Mouse (Mus musculus) CH12.LX (cell line): Measurements from ENCODE around the gene AC131692.1. TPM values are rescaled to one million over a fixed set of nuclear protein-coding genes. Genes with fewer than 3 reads are reported as not detected.

Source experiments
- DNase-seq: peaks from one replicate; pipeline ENCODE4 v3.0.0-alpha.2; 2013; ENCODE audit errors: extremely low read depth
- H3K27ac ChIP-seq: 2 replicates; pipeline ENCODE4 v1.5.1; 2012; ENCODE audit warnings: low read depth, mild to moderate bottlenecking, control low read depth, moderate library complexity; ENCODE audit not compliant: insufficient read depth
- H3K27me3 ChIP-seq: replicated peaks from 2 replicates; pipeline ENCODE3; 2012; ENCODE audit warnings: inconsistent platforms
- H3K36me3 ChIP-seq, 2 experiments: replicated peaks in 1 of 2; 2 replicates each; pipeline versions ENCODE3 to v1.6.1; 2012; ENCODE audit warnings: inconsistent platforms in 1 of 2, low read length in 1 of 2, mild to moderate bottlenecking in 1 of 2, mixed read lengths in 1 of 2, moderate library complexity in 1 of 2; ENCODE audit not compliant: control insufficient read depth in 1 of 2, insufficient read depth in 1 of 2
- H3K4me1 ChIP-seq, 2 experiments: 2 replicates each; pipeline ENCODE4 v1.6.1; 2012; ENCODE audit warnings: inconsistent platforms in 1 of 2, moderate library complexity in 1 of 2; ENCODE audit not compliant: insufficient read depth in 2 of 2, control insufficient read depth in 1 of 2
- H3K4me2 ChIP-seq: 2 replicates; pipeline ENCODE4 v1.6.1; 2012; ENCODE audit warnings: low read depth, mild to moderate bottlenecking, control low read depth; ENCODE audit not compliant: poor library complexity, insufficient read depth, severe bottlenecking
- H3K4me3 ChIP-seq, 3 experiments: fragments of 150-350 bp in 1 of 3; sonication (generic) in 1 of 3; replicated peaks in 1 of 3; 2 replicates each; pipeline versions ENCODE3 to v1.5.1; 2011 to 2012; ENCODE audit warnings: low read depth in 2 of 3, low read length in 2 of 3, mild to moderate bottlenecking in 2 of 3, moderate library complexity in 2 of 3, control low read depth in 1 of 3, improper control_type of control experiment in 1 of 3, inconsistent platforms in 1 of 3, mixed read lengths in 1 of 3; ENCODE audit not compliant: poor library complexity in 1 of 3
- H3K79me2 ChIP-seq: replicated peaks from 2 replicates; pipeline ENCODE4 v1.6.1; 2012; ENCODE audit warnings: mild to moderate bottlenecking, moderate library complexity; ENCODE audit not compliant: control insufficient read depth, poor library complexity, insufficient read depth, severe bottlenecking; ENCODE audit errors: extremely low read depth
- H3K9ac ChIP-seq: 2 replicates; pipeline ENCODE4 v1.6.1; 2012; ENCODE audit warnings: low read depth, mild to moderate bottlenecking, control low read depth, moderate library complexity; ENCODE audit not compliant: insufficient read depth
- H3K9me3 ChIP-seq: replicated peaks from 2 replicates; pipeline ENCODE3; 2012; ENCODE audit warnings: low read length, inconsistent platforms, mixed read lengths
- BHLHE40 ChIP-seq: IDR thresholded peaks from 2 replicates; pipeline ENCODE4 v1.6.1; 2011; ENCODE audit warnings: mild to moderate bottlenecking, low read depth, low read length, improper control_type of control experiment
- CHD1 ChIP-seq: IDR thresholded peaks from 2 replicates; pipeline ENCODE4 v1.6.1; 2012; ENCODE audit warnings: low read depth, low read length, improper control_type of control experiment, inconsistent platforms
- CHD2 ChIP-seq: IDR thresholded peaks from 2 replicates; pipeline ENCODE4 v1.6.1; 2011; ENCODE audit warnings: low read length, improper control_type of control experiment
- CTCF ChIP-seq, 2 experiments: IDR thresholded peaks in 1 of 2; conservative IDR thresholded peaks in 1 of 2; 2 replicates each; pipeline ENCODE4 v1.5.1; 2011 to 2012; ENCODE audit warnings: low read depth in 2 of 2, low read length in 2 of 2, improper control_type of control experiment in 1 of 2, inconsistent platforms in 1 of 2, mild to moderate bottlenecking in 1 of 2, moderate library complexity in 1 of 2
- E2F4 ChIP-seq: IDR thresholded peaks from 2 replicates; pipeline ENCODE4 v1.6.1; 2011; ENCODE audit warnings: low read depth, low read length, improper control_type of control experiment; ENCODE audit not compliant: insufficient replicate concordance
- EP300 ChIP-seq: IDR thresholded peaks from 2 replicates; pipeline ENCODE4 v1.6.1; 2011; ENCODE audit warnings: low read length, improper control_type of control experiment
- ETS1 ChIP-seq: conservative IDR thresholded peaks from 2 replicates; pipeline ENCODE4 v1.6.1; 2012; ENCODE audit warnings: low read depth, mild to moderate bottlenecking, inconsistent platforms, low read length, improper control_type of control experiment, moderate library complexity
- GABPA ChIP-seq: IDR thresholded peaks from 2 replicates; pipeline ENCODE4 v1.6.1; 2012; ENCODE audit warnings: low read depth, low read length, improper control_type of control experiment, inconsistent platforms; ENCODE audit not compliant: insufficient replicate concordance
- HCFC1 ChIP-seq: IDR thresholded peaks from 2 replicates; pipeline ENCODE4 v1.6.1; 2012; ENCODE audit warnings: low read depth, mild to moderate bottlenecking, inconsistent platforms, low read length, improper control_type of control experiment
- JUND ChIP-seq: conservative IDR thresholded peaks from 2 replicates; pipeline ENCODE4 v1.6.1; 2011; ENCODE audit warnings: low read depth, low read length, improper control_type of control experiment
- KAT2A ChIP-seq: IDR thresholded peaks from 2 replicates; pipeline ENCODE4 v1.6.1; 2012; ENCODE audit warnings: low read length, improper control_type of control experiment, inconsistent platforms; ENCODE audit not compliant: insufficient replicate concordance
- MAFK ChIP-seq: IDR thresholded peaks from 2 replicates; pipeline ENCODE4 v1.6.1; 2011; ENCODE audit warnings: low read length, improper control_type of control experiment; ENCODE audit not compliant: insufficient replicate concordance
- MAX ChIP-seq: IDR thresholded peaks from 2 replicates; pipeline ENCODE4 v1.6.1; 2011; ENCODE audit warnings: low read length, improper control_type of control experiment
- MAZ ChIP-seq: IDR thresholded peaks from 2 replicates; pipeline ENCODE4 v1.6.1; 2012; ENCODE audit warnings: low read depth, mild to moderate bottlenecking, inconsistent platforms, low read length, improper control_type of control experiment, moderate library complexity
- MEF2A ChIP-seq: IDR thresholded peaks from 2 replicates; pipeline ENCODE4 v1.6.1; 2014; ENCODE audit warnings: low read depth, mild to moderate bottlenecking, inconsistent platforms, low read length, improper control_type of control experiment, borderline replicate concordance
- MXI1 ChIP-seq: IDR thresholded peaks from 2 replicates; pipeline ENCODE4 v1.6.1; 2011; ENCODE audit warnings: mild to moderate bottlenecking, low read depth, low read length, improper control_type of control experiment
- MYC ChIP-seq: IDR thresholded peaks from 2 replicates; pipeline ENCODE4 v1.6.1; 2011; ENCODE audit warnings: low read depth, mild to moderate bottlenecking, improper control_type of control experiment, low read length
- NELFE ChIP-seq: IDR thresholded peaks from 2 replicates; pipeline ENCODE4 v1.6.1; 2011; ENCODE audit warnings: low read depth, low read length, improper control_type of control experiment
- NRF1 ChIP-seq: IDR thresholded peaks from 2 replicates; pipeline ENCODE4 v1.6.1; 2014; ENCODE audit warnings: low read depth, mild to moderate bottlenecking, inconsistent platforms, low read length, improper control_type of control experiment, moderate library complexity
- PAX5 ChIP-seq: IDR thresholded peaks from 2 replicates; pipeline ENCODE4 v1.6.1; 2012; ENCODE audit warnings: low read length, inconsistent platforms, mixed read lengths
- POLR2A ChIP-seq: IDR thresholded peaks from 2 replicates; pipeline ENCODE4 v1.6.1; 2011; ENCODE audit warnings: low read depth, mild to moderate bottlenecking, improper control_type of control experiment, low read length
- POLR2AphosphoS2 ChIP-seq: IDR thresholded peaks from 2 replicates; pipeline ENCODE4 v1.6.1; 2011; ENCODE audit warnings: low read depth, low read length, improper control_type of control experiment
- RCOR1 ChIP-seq: conservative IDR thresholded peaks from 2 replicates; pipeline ENCODE4 v1.6.1; 2012; ENCODE audit warnings: low read depth, mild to moderate bottlenecking, inconsistent platforms, low read length, improper control_type of control experiment
- SIN3A ChIP-seq: IDR thresholded peaks from 2 replicates; pipeline ENCODE4 v1.6.1; 2012; ENCODE audit warnings: low read length, improper control_type of control experiment, inconsistent platforms
- SMC3 ChIP-seq: IDR thresholded peaks from 2 replicates; pipeline ENCODE4 v1.6.1; 2011; ENCODE audit warnings: low read depth, low read length, improper control_type of control experiment
- USF1 ChIP-seq: IDR thresholded peaks from 2 replicates; pipeline ENCODE4 v1.6.1; 2014; ENCODE audit warnings: low read depth, mild to moderate bottlenecking, inconsistent platforms, low read length, improper control_type of control experiment
- USF2 ChIP-seq: conservative IDR thresholded peaks from 2 replicates; pipeline ENCODE4 v1.6.1; 2011; ENCODE audit warnings: low read depth, low read length, improper control_type of control experiment
- ZMIZ1 ChIP-seq: IDR thresholded peaks from 2 replicates; pipeline ENCODE4 v1.6.1; 2012; ENCODE audit warnings: low read depth, mild to moderate bottlenecking, inconsistent platforms, low read length, improper control_type of control experiment
- dilution Hi-C: fragments of 300-500 bp; cut with MboI; formaldehyde crosslinking; loops from 2 replicates; pipeline ENCODE4 v1.14.3; 2020; ENCODE audit warnings: low sequenced_read_pairs; ENCODE audit not compliant: extremely low pct_unique_long_range_greater_than_20kb, extremely low pct_ligation_motif_present
- in situ Hi-C: fragments of 300-500 bp; cut with MboI; formaldehyde crosslinking; loops from 3 replicates; pipeline ENCODE4 v1.14.3; 2019; ENCODE audit warnings: low sequenced_read_pairs, low pct_ligation_motif_present, low pct_unique_long_range_greater_than_20kb, mixed read lengths
- polyA plus RNA-seq: library from polyadenylated mRNA; unstranded; fragments of >175 nt; gene quantifications from 2 replicates; pipeline ENCODE4 v1.2.1, GENCODE M21; 2012; ENCODE audit warnings: low read depth; ENCODE audit not compliant: insufficient read length
- total RNA-seq, 2 experiments: library from RNA; depleted of rRNA; stranded (reverse); fragments of 300-350 nt in 1 of 2; fragments of >200 nt in 1 of 2; gene quantifications; 2 replicates each; pipeline ENCODE4 v1.2.3; 2012 to 2014

The AC131692.1 gene
- total and polyA plus RNA-seq, 3 experiments = 0.74 to 4.7 (median 0.81) TPM

DNA sequence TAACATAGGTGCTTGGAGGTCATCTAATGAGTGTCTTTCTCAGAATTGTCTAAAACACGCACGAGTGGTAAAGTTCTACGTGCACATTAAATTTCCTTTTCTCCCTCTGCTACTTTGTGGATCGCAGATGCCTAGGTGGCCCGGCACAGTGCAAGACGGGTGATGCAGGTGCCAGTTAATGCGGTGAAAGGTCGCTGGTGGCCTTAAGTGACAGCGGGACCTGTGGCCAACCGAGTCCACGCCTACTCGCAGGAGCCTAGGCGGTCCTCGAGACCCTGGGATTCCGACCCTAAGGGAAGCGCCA lies 46.1 kb downstream of the AC131692.1 start:
- DNase-seq = peak; percentile 36
- Histone ChIP-seq H3K9me3 (peaks cover 2% of the 10 kb centered on the region), H3K27me3 (peaks cover 4% of the 10 kb centered on the region), H3K4me2 (peak overlapping the region; percentile 22; the same call in 1 of the 2 replicates), H3K4me1 (peaks cover 8% of the 10 kb centered on the region in 2 experiments), H3K4me3 (peak overlapping the region; percentile 61 to 87 (median 79)), H3K36me3 (peaks cover 4 to 27% of the 10 kb centered on the region in 2 experiments), H3K9ac (peak overlapping the region; percentile 70), H3K27ac (peak overlapping the region; percentile 80), H3K79me2 (no peaks in the 10 kb centered on the region)
- dilution Hi-C loops (no loop called here), in situ Hi-C loops (no loop called here)
- no peak for TF ChIP-seq MAZ
- TF ChIP-seq CHD2 = no peak
- 0 out of 2 replicates have a peak, but pooled peaks have one; percentile 19 for TF ChIP-seq EP300
- peak; percentile 44; the same call in 1 of the 2 replicates for TF ChIP-seq MXI1
- no peak for TF ChIP-seq POLR2AphosphoS2
- TF ChIP-seq ETS1 = no peak
- no peak for TF ChIP-seq RCOR1

DNA sequence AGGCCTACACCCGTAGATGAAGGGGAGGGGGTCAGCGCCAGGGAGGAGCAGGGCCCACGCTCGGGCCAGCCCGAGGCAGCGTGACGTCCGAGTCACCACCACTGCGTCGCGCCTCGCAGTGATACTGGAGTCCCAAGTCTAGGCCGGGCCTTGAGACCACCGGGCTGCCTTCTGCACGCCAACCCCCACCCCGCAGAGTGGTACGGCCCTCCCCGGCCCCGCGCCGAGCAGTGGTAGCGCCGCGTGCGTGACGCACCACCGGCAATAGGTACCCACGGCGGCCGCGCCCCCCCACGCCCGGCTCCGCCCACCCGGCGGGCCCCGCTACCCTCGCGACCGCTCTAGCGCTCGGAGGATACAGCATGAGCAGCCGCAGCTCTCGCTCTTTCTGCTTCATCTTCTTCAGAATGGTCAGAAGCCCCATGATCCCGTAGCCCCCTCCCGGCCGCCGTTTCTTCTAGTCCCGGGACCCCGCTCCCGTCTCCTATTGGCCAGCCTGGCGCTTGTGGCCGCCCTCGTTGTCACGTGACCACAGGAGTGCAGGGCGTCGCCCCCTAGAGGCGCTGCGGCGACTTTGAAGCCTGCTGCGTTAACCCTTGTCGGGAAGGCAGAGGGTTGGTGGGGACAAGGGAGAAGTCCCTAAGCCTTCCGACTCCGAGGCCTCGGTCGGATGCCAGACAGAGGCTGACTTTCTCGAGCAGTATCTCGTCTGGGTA lies 46.6 kb downstream of the AC131692.1 start, which contains the start of gene Batf2:
Gene Batf2 (plus strand): TSS at position 306 of the 716 bp plus-strand sequence.
- Histone ChIP-seq H3K4me3 (peak within 1 kb of the TSS; percentile 61 to 87 (median 79)), H3K27ac (peak within 1 kb of the TSS; percentile 80), H3K4me1 (peaks cover 8% of the 10 kb centered on the region in 2 experiments), H3K4me2 (peak within 1 kb of the TSS; percentile 48), H3K9me3 (peaks cover 2% of the 10 kb centered on the region), H3K9ac (peak within 1 kb of the TSS; percentile 77), H3K36me3 (peaks cover 4 to 22% of the 10 kb centered on the region in 2 experiments), H3K79me2 (no peaks in the 10 kb centered on the region), H3K27me3 (peaks cover 4% of the 10 kb centered on the region)
- DNase-seq = peak; percentile 94
- in situ Hi-C loops (no loop called here), dilution Hi-C loops (no loop called here)
- peak; percentile 86 for TF ChIP-seq NELFE
- no peak for TF ChIP-seq MYC
- TF ChIP-seq NRF1 = 0 out of 2 replicates have a peak, but pooled peaks have one; percentile 29
- peak; percentile 43; the same call in 1 of the 2 replicates for TF ChIP-seq ETS1
- no peak for TF ChIP-seq JUND
- peak; percentile 42; the same call in 1 of the 2 replicates for TF ChIP-seq ZMIZ1
- peak; percentile 73; the same call in 1 of the 2 replicates for TF ChIP-seq CHD1
- TF ChIP-seq MXI1 = peak; percentile 25; the same call in 1 of the 2 replicates
- TF ChIP-seq E2F4 = peak; percentile 30; the same call in 1 of the 2 replicates
- peak; percentile 28 for TF ChIP-seq MEF2A
- peak; percentile 92 for TF ChIP-seq MAX
- TF ChIP-seq HCFC1 = peak; percentile 61
- peak; percentile 50 for TF ChIP-seq CHD2
- peak; percentile 91 for TF ChIP-seq BHLHE40
- TF ChIP-seq SMC3 = peak; percentile 44; the same call in 1 of the 2 replicates
- no peak for TF ChIP-seq GABPA
- TF ChIP-seq POLR2AphosphoS2 = no peak
- TF ChIP-seq MAFK = no peak
- TF ChIP-seq USF2 = peak; percentile 97
- 0 out of 2 replicates have a peak, but pooled peaks have one; percentile 53 for TF ChIP-seq KAT2A
- no peak for TF ChIP-seq PAX5
- TF ChIP-seq POLR2A = peak; percentile 71
- peak; percentile 84 for TF ChIP-seq SIN3A
- peak; percentile 99 for TF ChIP-seq USF1
- peak in 1 of 2 experiments; percentile 84; a peak in 2 of 4 replicates for TF ChIP-seq CTCF (conservative IDR thresholded peaks at IDR 0.05 in 1 of 2, IDR thresholded peaks at IDR 0.05 in 1 of 2; ENCODE audit: low read depth in 2 of 2, low read length in 2 of 2)
